Mouse (Mus musculus): ENCODE data around the gene Catsperd. TPM values are rescaled to one million over a fixed set of nuclear protein-coding genes. Genes with fewer than 3 reads are reported as not detected.

Catsperd gene
- total RNA-seq (2014; rRNA removed) (0.81 and 1.5 TPM in 2 replicates), polyA plus RNA-seq (2015; fragmentation: Nextera tagmentation; extraction: Ambion mirVana) (0.94 and 1.2 TPM in 2 replicates)

- Histone ChIP-seq H3K9me3 (ENCODE audit: low read length) (no peaks in the 10 kb centered on the region), H3K36me3 (ENCODE audit: insufficient read depth) (peaks cover 10% of the 10 kb centered on the region; the same call in 1 of the 2 replicates), H3K27ac (ENCODE audit: low read depth, low read length) (peak within 1 kb of the TSS; percentile 59), H3K27me3 (ENCODE audit: insufficient read depth, low read length) (no peaks in the 10 kb centered on the region), H3K4me3 (ENCODE audit: low read depth, low read length) (peak within 1 kb of the TSS; percentile 85), H3K4me1 (ENCODE audit: insufficient read depth) (peaks cover 11% of the 10 kb centered on the region), H3K9ac (peak within 1 kb of the TSS; percentile 81; the same call in 1 of the 2 replicates), H3K4me2 (ENCODE audit: low read depth) (peak within 1 kb of the TSS; percentile 89)
- peak; percentile 51 for DNase-seq
- 10% methylated on average over 26 of the region's 26 CpGs for WGBS
- ATAC-seq, result peak; percentile 40
- TF ChIP-seq CTCF (IDR thresholded peaks at IDR 0.05; ENCODE audit: low read depth), result no peak
Measured at GRCm38 (mm10) chr17:56627530-56628277, at the start of gene Catsperd. Gene Catsperd, plus strand, starts transcription at chr17:56628143.

- Histone ChIP-seq H3K27me3 (ENCODE audit: insufficient read depth, low read length) (no peaks in the 10 kb centered on the region), H3K4me1 (ENCODE audit: insufficient read depth) (peaks cover 30% of the 10 kb centered on the region), H3K9ac (peak overlapping the region; percentile 88), H3K9me3 (ENCODE audit: low read length) (no peaks in the 10 kb centered on the region), H3K4me3 (ENCODE audit: low read depth, low read length) (peak overlapping the region; percentile 83), H3K36me3 (ENCODE audit: insufficient read depth) (peaks cover 49% of the 10 kb centered on the region), H3K4me2 (ENCODE audit: low read depth) (peak overlapping the region; percentile 86), H3K27ac (ENCODE audit: low read depth, low read length) (no peak overlapping the region)
- WGBS, result 68% methylated on average over 1 of the region's 1 CpGs
- TF ChIP-seq CTCF (IDR thresholded peaks at IDR 0.05; ENCODE audit: low read depth), result no peak
- ATAC-seq, result no peak
- no peak for DNase-seq
Measured at GRCm38 (mm10) chr17:56583071-56583470, 44.9 kb upstream of the Catsperd start.

GRCm38 (mm10) chr17:56583611-56584256, 44.2 kb upstream of the Catsperd start:
- H3K36me3 ChIP-seq (ENCODE audit: insufficient read depth), result peaks cover 49% of the 10 kb centered on the region
- DNase-seq, result no peak

GRCm38 (mm10) chr17:56584257-56585130, 43.4 kb upstream of the Catsperd start, which contains the start of the genes Safb2 and Safb:
Gene Safb2, minus strand, starts transcription at chr17:56584585.
Gene Safb, plus strand, starts transcription at chr17:56584825.
- peak within 1 kb of the TSS; percentile 86 for H3K4me3 ChIP-seq (ENCODE audit: low read depth, low read length)
- DNase-seq (peak; percentile 100), ATAC-seq (peak; percentile 96)
- H3K27ac ChIP-seq (ENCODE audit: low read depth, low read length), result peak within 1 kb of the TSS; percentile 97
- H3K9ac ChIP-seq, result peak within 1 kb of the TSS; percentile 88
- peaks cover 55% of the 10 kb centered on the region for H3K36me3 ChIP-seq (ENCODE audit: insufficient read depth)
- H3K27me3 ChIP-seq (ENCODE audit: insufficient read depth, low read length), result no peaks in the 10 kb centered on the region
- peak within 1 kb of the TSS; percentile 86 for H3K4me2 ChIP-seq (ENCODE audit: low read depth)
- H3K9me3 ChIP-seq (ENCODE audit: low read length), result no peaks in the 10 kb centered on the region
- H3K4me1 ChIP-seq (ENCODE audit: insufficient read depth), result peaks cover 30% of the 10 kb centered on the region
- peak; percentile 40 for TF ChIP-seq CTCF (IDR thresholded peaks at IDR 0.05; ENCODE audit: low read depth)
- 1% methylated on average over 93 of the region's 101 CpGs for WGBS

More at GRCm38 (mm10) chr17:56583611-56584256, 44.2 kb upstream of the Catsperd start:
- Histone ChIP-seq H3K9ac (peak overlapping the region; percentile 88), H3K4me2 (ENCODE audit: low read depth) (peak overlapping the region; percentile 86), H3K9me3 (ENCODE audit: low read length) (no peaks in the 10 kb centered on the region), H3K27ac (ENCODE audit: low read depth, low read length) (peak overlapping the region; percentile 97), H3K27me3 (ENCODE audit: insufficient read depth, low read length) (no peaks in the 10 kb centered on the region), H3K4me1 (ENCODE audit: insufficient read depth) (peaks cover 30% of the 10 kb centered on the region), H3K4me3 (ENCODE audit: low read depth, low read length) (peak overlapping the region; percentile 83)
- TF ChIP-seq CTCF (IDR thresholded peaks at IDR 0.05; ENCODE audit: low read depth), result no peak
- 2% methylated on average over 33 of the region's 33 CpGs for WGBS
- ATAC-seq, result no peak

GRCm38 (mm10) chr17:56585171-56585821, 42.6 kb upstream of the Catsperd start:
- ATAC-seq (no peak), DNase-seq (no peak)
- peak overlapping the region; percentile 86 for H3K4me3 ChIP-seq (ENCODE audit: low read depth, low read length)
- H3K9ac ChIP-seq, result peak overlapping the region; percentile 88
- peaks cover 30% of the 10 kb centered on the region for H3K4me1 ChIP-seq (ENCODE audit: insufficient read depth)
- peak overlapping the region; percentile 59 for H3K4me2 ChIP-seq (ENCODE audit: low read depth)
- no peaks in the 10 kb centered on the region for H3K9me3 ChIP-seq (ENCODE audit: low read length)
- H3K27ac ChIP-seq (ENCODE audit: low read depth, low read length), result peak overlapping the region; percentile 97
- H3K36me3 ChIP-seq (ENCODE audit: insufficient read depth), result peaks cover 61% of the 10 kb centered on the region
- no peak for TF ChIP-seq CTCF (IDR thresholded peaks at IDR 0.05; ENCODE audit: low read depth)
- under 1% methylated on average over 61 of the region's 61 CpGs for WGBS
- no peaks in the 10 kb centered on the region for H3K27me3 ChIP-seq (ENCODE audit: insufficient read depth, low read length)

GRCm38 (mm10) chr17:56587773-56588172, 40.2 kb upstream of the Catsperd start:
- no peak for TF ChIP-seq CTCF (IDR thresholded peaks at IDR 0.05; ENCODE audit: low read depth)
- no peak overlapping the region for H3K27ac ChIP-seq (ENCODE audit: low read depth, low read length)
- ATAC-seq (no peak), DNase-seq (no peak)
- no peak overlapping the region for H3K9ac ChIP-seq
- no peak overlapping the region for H3K4me2 ChIP-seq (ENCODE audit: low read depth)
- WGBS, result 84% methylated on average over 1 of the region's 1 CpGs
- peaks cover 61% of the 10 kb centered on the region for H3K36me3 ChIP-seq (ENCODE audit: insufficient read depth)
- H3K4me1 ChIP-seq (ENCODE audit: insufficient read depth), result peaks cover 23% of the 10 kb centered on the region
- no peaks in the 10 kb centered on the region for H3K27me3 ChIP-seq (ENCODE audit: insufficient read depth, low read length)
- H3K9me3 ChIP-seq (ENCODE audit: low read length), result no peaks in the 10 kb centered on the region
- H3K4me3 ChIP-seq (ENCODE audit: low read depth, low read length), result no peak overlapping the region

All from forebrain, postnatal 0 days (tissue).